Mouse (Mus musculus): Measurements from ENCODE around the gene Ildr1.

The Ildr1 gene

GRCm38 (mm10) chr16:36771244-36771643 lies 77.5 kb downstream of the Ildr1 start:
- DNase-seq (ENCODE audit: low spot score): no peak

DNA sequence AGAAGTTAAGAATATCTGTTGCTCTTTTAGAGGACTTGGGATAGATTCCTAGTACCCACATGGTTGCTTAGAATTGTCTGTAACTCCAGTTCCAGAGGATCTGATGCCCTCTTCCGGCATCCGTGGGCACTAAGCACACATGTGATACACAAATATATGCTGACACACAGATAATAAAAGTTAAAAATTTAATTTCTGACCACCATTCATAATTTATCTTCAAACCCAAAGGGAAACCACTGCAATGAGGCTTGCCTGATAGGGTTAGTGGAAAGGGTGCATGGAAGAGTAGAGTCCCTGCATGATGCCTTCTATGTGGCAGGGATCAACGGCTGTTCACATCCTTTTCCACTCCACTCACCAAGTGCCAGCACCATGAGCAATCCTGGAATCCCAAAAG lies 77.9 kb downstream of the Ildr1 start:
- DNase-seq (ENCODE audit: low spot score): no peak

DNA sequence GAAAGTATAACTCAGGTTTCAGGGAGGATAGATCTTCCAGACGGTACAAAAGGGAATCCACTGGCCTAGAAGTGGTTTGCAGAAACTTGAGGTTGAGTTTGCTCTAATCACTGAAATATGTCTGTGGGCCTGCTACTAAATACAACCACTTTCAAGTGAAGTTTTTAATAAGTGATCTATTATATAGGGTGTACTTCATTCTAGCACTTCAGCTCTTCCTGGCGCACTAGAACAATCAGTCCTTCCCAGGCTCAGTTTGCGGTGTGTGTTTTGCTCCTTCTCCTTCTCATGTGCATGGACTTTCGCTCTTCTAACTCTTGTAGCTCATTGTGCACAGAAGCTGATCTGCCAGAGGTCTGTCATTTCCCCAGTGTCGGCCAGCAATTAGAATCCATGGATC lies 79.2 kb downstream of the Ildr1 start:
- no peak for DNase-seq (ENCODE audit: low spot score)

GRCm38 (mm10) chr16:36775658-36776057 lies 81.9 kb downstream of the Ildr1 start:
- no peak for DNase-seq (ENCODE audit: low spot score)
